Mouse (Mus musculus): ENCODE data around the gene Sgsm1.
"Not testable (repeated sequence)": the region's sequence is repeated elsewhere in the genome, so short reads cannot be mapped to it uniquely, and the experiment has no call there.

The Sgsm1 gene

DNA sequence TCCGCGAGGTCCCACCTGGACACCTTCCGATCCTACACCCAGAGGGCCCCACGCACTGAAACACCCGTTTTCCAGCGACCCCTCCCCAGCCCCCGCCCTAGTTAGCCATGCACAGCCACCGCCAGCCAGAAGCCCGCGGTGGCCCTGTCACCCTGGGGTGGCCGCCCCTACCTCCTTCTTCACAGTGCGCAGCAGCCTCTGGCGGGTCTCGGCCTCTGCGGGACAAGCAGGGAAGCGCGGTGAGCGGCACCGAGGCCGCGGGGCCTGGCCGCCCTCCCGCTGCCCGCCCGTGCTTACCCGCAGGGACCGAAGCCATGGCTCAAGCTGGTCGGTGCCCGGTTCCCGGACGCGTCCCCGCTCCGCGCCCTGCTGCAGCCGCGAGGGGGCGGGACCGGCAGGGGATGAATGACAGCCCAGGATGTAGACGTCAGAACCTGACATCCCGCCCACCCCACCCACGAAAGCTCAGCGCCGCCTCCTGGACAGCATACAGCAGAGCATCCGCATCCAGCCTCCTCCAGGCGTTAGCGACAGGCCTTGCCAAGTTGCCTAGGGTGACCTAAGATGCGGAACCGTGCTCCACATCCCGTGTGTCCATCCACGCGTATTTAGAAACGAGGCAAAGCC lies at the start of gene Sgsm1:
Gene Sgsm1 (minus strand): TSS at position 410 of the 627 bp plus-strand sequence.
- DNase-seq, result peak; percentile 80

DNA sequence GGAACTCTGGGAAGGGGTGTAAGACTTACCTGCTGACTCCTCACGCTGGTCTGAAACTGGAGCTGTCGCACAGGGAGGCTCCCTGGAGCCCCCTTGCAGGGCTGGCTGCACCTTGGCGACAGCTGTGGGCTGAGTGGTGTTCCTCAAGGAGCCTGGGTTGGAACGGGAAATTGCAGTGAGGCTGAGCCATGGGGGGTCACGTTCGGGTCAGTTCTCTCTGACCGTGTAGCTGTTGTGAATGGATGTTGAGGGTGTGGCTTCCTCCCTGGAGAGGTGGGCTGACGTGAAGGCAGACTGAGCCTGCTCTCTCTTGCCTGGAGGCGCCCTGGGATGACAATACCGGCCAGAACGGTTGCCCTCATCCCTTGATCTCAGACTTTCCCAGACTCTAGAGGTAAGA lies 48.2 kb upstream of the Sgsm1 start:
- no peak for DNase-seq

GRCm38 (mm10) chr5:113357656-113358055 lies 47.1 kb upstream of the Sgsm1 start:
- no peak for DNase-seq

- no peak for DNase-seq
Measured at GRCm38 (mm10) chr5:113357186-113357585, 46.6 kb upstream of the Sgsm1 start, which contains the start of gene Aym1. TSS of gene Aym1 (plus strand) at chr5:113357294.

- DNase-seq, result no peak
Measured at GRCm38 (mm10) chr5:113354311-113354710, 43.7 kb upstream of the Sgsm1 start.

DNA sequence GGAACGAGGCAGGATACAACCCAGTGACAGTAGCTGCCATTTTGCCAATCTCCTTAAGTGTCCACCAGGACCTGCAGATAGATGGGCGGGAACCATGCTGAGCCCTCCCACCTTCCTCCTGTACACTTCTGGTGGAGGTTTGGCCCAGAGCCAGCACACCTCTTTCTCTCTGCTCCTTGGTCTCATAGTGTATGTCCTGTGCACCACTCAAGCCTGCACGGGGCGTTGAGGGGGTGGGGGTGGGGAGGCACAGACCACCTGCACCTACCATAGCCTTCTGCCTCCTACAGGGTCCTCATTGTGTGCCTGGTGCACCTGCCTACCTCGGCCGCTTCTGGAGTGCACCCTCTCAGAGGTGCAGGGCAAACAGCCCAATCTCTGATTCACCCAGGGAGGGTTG lies 42.0 kb upstream of the Sgsm1 start:
- DNase-seq, result no peak

GRCm38 (mm10) chr5:113351768-113352167 lies 41.2 kb upstream of the Sgsm1 start:
- DNase-seq, result no peak

- DNase-seq, result no peak
Measured at GRCm38 (mm10) chr5:113349810-113350209, 39.2 kb upstream of the Sgsm1 start.

DNA sequence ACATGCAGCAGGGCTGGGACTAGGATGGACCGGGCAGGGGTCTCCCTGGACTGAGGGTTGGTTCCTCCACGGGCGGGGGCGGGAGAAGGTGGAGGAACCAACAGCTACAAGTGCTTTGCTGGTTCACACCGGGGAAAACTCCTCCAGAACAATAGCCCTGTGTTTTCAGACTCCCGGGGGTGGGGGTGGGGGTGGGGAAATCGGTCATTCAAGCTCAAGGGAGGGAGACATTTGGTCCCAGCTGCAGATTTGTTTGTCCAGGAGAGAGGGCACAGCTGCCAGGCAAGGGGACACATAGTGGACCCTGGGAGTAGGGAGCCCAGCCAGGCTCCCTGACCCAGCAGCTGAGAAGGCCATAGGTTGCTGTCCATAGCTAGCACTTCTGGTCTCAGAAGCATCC lies 38.6 kb upstream of the Sgsm1 start:
- no peak for DNase-seq

- no peak for DNase-seq
Measured at GRCm38 (mm10) chr5:113348597-113348996, 38.0 kb upstream of the Sgsm1 start.

GRCm38 (mm10) chr5:113347593-113347992 lies 37.0 kb upstream of the Sgsm1 start:
- DNase-seq, result no peak

GRCm38 (mm10) chr5:113346651-113347050 lies 36.1 kb upstream of the Sgsm1 start:
- not testable (repeated sequence) for DNase-seq

DNA sequence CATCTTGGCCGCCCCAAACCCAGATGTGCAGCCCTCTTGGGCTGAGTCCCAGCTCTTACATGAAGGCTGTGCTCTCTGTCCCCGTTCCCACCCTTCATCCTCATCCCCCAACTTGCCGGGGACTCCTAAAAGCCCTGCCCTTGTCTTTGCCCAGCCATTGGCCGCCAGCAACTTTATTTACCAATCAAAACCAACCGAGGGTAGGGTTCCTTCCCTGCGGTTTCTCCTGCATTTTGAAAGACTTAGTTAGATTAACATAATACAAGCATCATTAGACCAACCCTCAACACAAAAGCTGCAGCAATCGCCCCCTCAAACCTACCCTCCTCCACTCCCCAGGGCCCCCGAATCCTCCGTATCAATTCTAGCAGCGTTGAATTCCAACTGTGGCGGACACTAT lies 35.2 kb upstream of the Sgsm1 start:
- no peak for DNase-seq

DNA sequence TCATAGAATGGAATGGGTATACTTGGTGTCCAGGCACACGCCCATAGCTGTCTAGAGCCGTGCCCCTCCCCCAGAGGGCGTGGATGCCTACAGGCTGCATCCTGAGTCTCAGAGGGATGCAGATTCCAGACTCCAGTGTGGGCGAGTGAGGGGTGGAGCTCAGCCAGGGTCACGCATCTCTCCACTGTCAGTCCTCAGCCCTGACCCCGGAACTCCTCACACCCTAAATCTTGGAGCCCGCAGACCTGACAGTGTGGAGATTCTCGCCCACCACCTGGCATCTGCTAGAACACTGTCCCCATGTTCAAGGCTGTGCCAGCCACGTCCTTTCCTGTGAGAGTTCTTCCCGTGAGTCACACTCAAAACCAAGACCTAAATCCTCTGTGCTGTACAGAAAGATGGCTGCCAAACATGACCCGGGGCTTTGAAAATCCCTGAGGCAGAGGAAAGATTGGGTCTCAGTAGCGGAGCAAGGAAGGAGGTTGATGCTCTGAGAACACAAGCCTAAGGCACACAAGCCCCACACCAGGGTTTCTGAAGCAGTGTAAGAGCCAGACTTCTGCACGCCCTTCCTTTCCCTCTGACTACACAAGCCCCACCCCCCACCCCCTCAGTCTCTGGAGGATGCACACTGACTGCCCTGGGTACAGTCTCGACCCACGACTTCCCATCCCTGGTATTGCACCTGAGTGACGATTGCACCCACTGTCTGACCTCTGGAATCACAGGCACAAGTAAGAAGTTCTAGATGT lies 34.2 kb upstream of the Sgsm1 start:
- DNase-seq, result no peak

DNA sequence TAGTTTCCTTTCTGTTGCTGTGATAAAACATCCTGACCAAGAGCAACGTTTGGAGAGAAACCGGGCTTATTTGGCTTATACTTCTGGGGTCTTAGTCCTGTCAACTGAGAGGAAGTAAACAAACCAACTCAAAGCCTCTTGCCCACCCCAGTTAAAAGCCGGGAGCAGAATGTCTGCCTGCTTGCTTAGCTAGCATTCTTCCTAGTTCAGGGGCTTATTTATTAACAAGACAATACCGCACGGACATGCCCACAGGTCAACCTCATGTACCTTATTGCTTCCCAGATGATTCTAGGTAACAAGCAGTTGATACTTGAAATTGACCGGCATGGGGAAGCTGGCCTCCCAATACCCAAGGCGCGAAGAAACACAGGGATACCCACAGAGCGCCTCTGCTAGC lies 25.7 kb upstream of the Sgsm1 start:
- no peak for DNase-seq

GRCm38 (mm10) chr5:113335732-113336131 lies 25.1 kb upstream of the Sgsm1 start:
- no peak for DNase-seq

GRCm38 (mm10) chr5:113334621-113335530 lies 24.3 kb upstream of the Sgsm1 start:
- DNase-seq, result no peak

DNA sequence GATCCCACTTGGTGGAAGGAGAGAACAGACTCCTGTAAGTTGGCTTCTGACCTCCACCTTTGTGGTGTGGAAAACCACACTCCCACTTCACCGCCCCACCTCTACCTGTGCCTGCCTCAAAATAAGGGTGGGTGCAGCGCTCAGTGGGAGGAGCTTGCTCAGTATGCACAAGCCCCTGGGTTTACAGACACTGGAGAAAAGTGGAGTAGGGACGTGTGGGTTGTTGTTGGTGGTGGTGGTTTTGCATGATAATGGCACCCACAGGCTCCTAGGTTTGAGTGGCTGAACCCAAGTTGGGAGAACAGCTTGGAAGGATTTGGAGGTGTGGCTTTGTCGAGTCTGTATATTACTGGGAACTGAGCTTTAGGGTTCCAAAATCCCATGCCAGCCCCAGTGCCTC lies 22.3 kb upstream of the Sgsm1 start:
- DNase-seq, result no peak

GRCm38 (mm10) chr5:113332239-113332638 lies 21.7 kb upstream of the Sgsm1 start:
- peak; percentile 14 for DNase-seq

- no peak for DNase-seq
Measured at GRCm38 (mm10) chr5:113330202-113330601, 19.6 kb upstream of the Sgsm1 start.

GRCm38 (mm10) chr5:113329463-113329862 lies 18.9 kb upstream of the Sgsm1 start:
- DNase-seq, result no peak

GRCm38 (mm10) chr5:113323784-113324638 lies 13.4 kb upstream of the Sgsm1 start:
- no peak for DNase-seq

Data from lung, postnatal 14 days (tissue).